Mouse (Mus musculus) heart, embryonic 12.5 days (tissue): ENCODE data around the gene Gm20388. TPM values are rescaled to one million over a fixed set of nuclear protein-coding genes. Genes with fewer than 3 reads are reported as not detected.
"Not testable (repeated sequence)": the region's sequence is repeated elsewhere in the genome, so short reads cannot be mapped to it uniquely, and the experiment has no call there.

Experiments
- ATAC-seq: fragments of 200-750 bp; cut with Nextera tagmentation; 2 replicates; pipeline ENCODE4 v1.8.0; 2017; ENCODE audit warnings: moderate TSS enrichment, moderate library complexity; ENCODE audit not compliant: insufficient number of reproducible peaks, low FRiP score
- H3K27ac ChIP-seq: fragments of 300-500 bp; sonication (generic); 2 replicates; pipeline ENCODE4 v1.5.1; 2016; ENCODE audit warnings: mild to moderate bottlenecking, moderate library complexity; ENCODE audit not compliant: poor library complexity, severe bottlenecking
- H3K27me3 ChIP-seq: fragments of 300-500 bp; sonication (generic); replicated peaks from 2 replicates; pipeline ENCODE4 v1.6.1; 2016; ENCODE audit warnings: mild to moderate bottlenecking, moderate library complexity
- H3K36me3 ChIP-seq: fragments of 300-500 bp; sonication (generic); 2 replicates; pipeline ENCODE4 v1.6.1; 2016; ENCODE audit warnings: mild to moderate bottlenecking, moderate library complexity
- H3K4me1 ChIP-seq: fragments of 300-500 bp; sonication (generic); replicated peaks from 2 replicates; pipeline ENCODE4 v1.6.1; 2016; ENCODE audit warnings: mild to moderate bottlenecking
- H3K4me2 ChIP-seq: fragments of 300-500 bp; sonication (generic); 2 replicates; pipeline ENCODE4 v1.6.1; 2016; ENCODE audit warnings: mild to moderate bottlenecking, moderate library complexity
- H3K4me3 ChIP-seq: fragments of 300-500 bp; sonication (generic); 2 replicates; pipeline ENCODE4 v1.5.1; 2016; ENCODE audit warnings: mild to moderate bottlenecking
- H3K9ac ChIP-seq: fragments of 300-500 bp; sonication (generic); 2 replicates; pipeline ENCODE4 v1.6.1; 2016; ENCODE audit warnings: mild to moderate bottlenecking, moderate library complexity
- H3K9me3 ChIP-seq: fragments of 300-500 bp; sonication (generic); replicated peaks from 2 replicates; pipeline ENCODE4 v1.6.1; 2016; ENCODE audit warnings: mild to moderate bottlenecking, moderate library complexity
- WGBS: fragments of 180-500 bp; shearing (Covaris S2); methylation state at CpG from one replicate; pipeline ENCODE4 v1.1.7; 2016; 5-methylcytosine and 5-hydroxymethylcytosine counted together
- polyA plus RNA-seq: library from polyadenylated mRNA; unstranded; fragments of >200 nt; fragmentation: Nextera tagmentation; extraction: Ambion mirVana; gene quantifications from 2 replicates; pipeline ENCODE4 v1.2.1, GENCODE M21; 2016

The Gm20388 gene
- polyA plus RNA-seq, 1 experiment from 2014 or later = not detected

- H3K4me3 ChIP-seq = no peak overlapping the region
- H3K27ac ChIP-seq = no peak overlapping the region
- H3K27me3 ChIP-seq = no peaks in the 10 kb centered on the region
- peaks cover 59% of the 10 kb centered on the region for H3K9me3 ChIP-seq
- no peaks in the 10 kb centered on the region for H3K4me1 ChIP-seq
- 93% methylated on average over 24 of the region's 24 CpGs for WGBS
- H3K9ac ChIP-seq = no peak overlapping the region
- no peak for ATAC-seq
- H3K36me3 ChIP-seq = no peaks in the 10 kb centered on the region
- H3K4me2 ChIP-seq = no peak overlapping the region
Observed at GRCm38 (mm10) chr8:123427639-123428275, 3517.1 kb downstream of the Gm20388 start.

GRCm38 (mm10) chr8:123428343-123428893 lies 3517.8 kb downstream of the Gm20388 start:
- 95% methylated on average over 29 of the region's 29 CpGs for WGBS
- peaks cover 66% of the 10 kb centered on the region for H3K9me3 ChIP-seq

DNA sequence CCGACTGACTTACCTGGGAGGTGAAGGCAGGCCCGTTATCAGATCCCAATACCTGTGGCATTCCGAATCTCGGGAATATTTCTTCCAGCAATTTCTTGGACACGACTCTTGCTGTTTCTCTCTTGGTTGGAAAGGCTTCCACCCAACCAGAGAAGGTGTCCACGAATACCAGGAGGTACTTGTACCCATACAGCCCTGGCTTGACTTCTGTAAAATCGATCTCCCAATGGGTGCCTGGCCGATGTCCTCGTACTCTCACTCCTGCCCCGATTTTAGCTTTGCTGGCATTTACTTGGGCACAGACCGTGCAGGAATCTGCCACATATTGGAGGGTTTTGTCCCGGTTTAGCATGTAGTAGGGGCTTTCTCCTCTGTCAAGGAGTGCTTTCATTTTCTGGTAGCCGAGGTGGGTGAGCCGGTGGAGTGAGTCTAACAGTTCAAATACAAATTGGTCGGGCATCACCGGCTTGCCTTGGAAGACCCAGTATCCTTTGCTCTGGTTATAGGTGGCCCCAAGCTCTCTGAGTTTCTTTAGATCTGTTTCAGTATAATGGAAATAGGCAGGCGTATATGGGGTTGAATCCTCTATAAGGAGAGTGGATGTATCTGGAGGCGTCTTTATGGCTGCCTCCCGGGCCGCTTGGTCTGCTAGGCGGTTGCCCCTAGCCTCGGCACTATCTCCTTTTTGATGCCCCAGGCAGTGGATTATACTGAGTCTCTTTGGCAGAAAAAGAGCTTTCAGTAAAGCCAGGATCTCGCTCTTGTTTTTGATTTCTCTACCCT lies 3518.5 kb downstream of the Gm20388 start:
- no peaks in the 10 kb centered on the region for H3K36me3 ChIP-seq
- 93% methylated on average over 23 of the region's 23 CpGs for WGBS
- no peak overlapping the region for H3K9ac ChIP-seq
- no peak for ATAC-seq
- H3K4me3 ChIP-seq = no peak overlapping the region
- peaks cover 69% of the 10 kb centered on the region for H3K9me3 ChIP-seq
- no peak overlapping the region for H3K4me2 ChIP-seq
- H3K27me3 ChIP-seq = no peaks in the 10 kb centered on the region
- H3K4me1 ChIP-seq = no peaks in the 10 kb centered on the region
- no peak overlapping the region for H3K27ac ChIP-seq

More at GRCm38 (mm10) chr8:123428343-123428893, 3517.8 kb downstream of the Gm20388 start:
- Histone ChIP-seq H3K27ac (no peak overlapping the region), H3K4me1 (no peaks in the 10 kb centered on the region), H3K27me3 (no peaks in the 10 kb centered on the region), H3K36me3 (no peaks in the 10 kb centered on the region), H3K4me3 (no peak overlapping the region), H3K4me2 (no peak overlapping the region), H3K9ac (no peak overlapping the region)
- no peak for ATAC-seq

- not testable (repeated sequence) for H3K9ac ChIP-seq, H3K27ac ChIP-seq, H3K4me2 ChIP-seq, H3K4me3 ChIP-seq, H3K4me1 ChIP-seq, H3K27me3 ChIP-seq, ATAC-seq, H3K36me3 ChIP-seq
- WGBS = 91% methylated on average over 15 of the region's 15 CpGs
- peaks cover 69% of the 10 kb centered on the region for H3K9me3 ChIP-seq
Observed at GRCm38 (mm10) chr8:123429722-123430013, 3519.0 kb downstream of the Gm20388 start.

- not testable (repeated sequence) for H3K27me3 ChIP-seq, H3K36me3 ChIP-seq, H3K4me3 ChIP-seq, H3K4me2 ChIP-seq, H3K27ac ChIP-seq, H3K9ac ChIP-seq, ATAC-seq, H3K4me1 ChIP-seq
- WGBS = 84% methylated on average over 8 of the region's 8 CpGs
- H3K9me3 ChIP-seq = peaks cover 69% of the 10 kb centered on the region
Observed at GRCm38 (mm10) chr8:123430936-123431335, 3520.3 kb downstream of the Gm20388 start.

DNA sequence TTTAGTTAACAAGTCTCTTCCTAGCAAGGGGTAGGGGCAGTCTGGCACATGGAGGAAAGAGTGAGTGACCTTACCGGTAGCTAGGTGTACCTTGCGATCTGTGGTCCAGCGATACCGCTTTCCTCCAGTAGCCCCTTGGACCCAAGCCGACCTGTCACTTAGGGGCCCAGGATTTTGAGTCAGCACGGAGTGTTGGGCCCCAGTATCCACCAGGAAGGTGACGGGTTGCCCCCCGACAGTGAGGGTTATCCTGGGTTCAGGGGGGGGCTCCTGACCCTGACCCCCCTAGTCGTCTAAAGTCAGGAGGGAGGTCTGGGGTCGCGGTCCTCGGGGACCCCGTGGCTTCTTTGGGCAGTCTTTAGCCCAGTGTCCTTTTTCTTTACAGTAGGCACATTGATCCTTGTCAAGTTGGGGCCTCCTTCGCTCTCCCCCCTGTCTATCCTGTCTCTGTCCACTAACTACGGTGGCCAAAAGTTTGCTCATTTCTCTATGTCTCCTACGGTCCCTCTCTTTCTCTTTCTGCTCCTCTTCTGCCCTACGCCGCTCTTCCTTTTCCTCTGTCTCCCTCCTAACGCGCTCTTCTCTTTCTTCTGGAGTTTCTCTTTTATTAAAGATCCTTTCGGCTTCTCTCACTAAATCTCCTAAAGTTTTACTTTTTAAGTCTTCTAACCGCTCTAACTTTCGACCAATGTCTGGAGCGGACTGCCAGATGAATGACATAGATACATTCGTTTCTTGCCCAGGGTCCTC lies 3521.2 kb downstream of the Gm20388 start:
- Histone ChIP-seq H3K27me3 (no peaks in the 10 kb centered on the region), H3K9ac (no peak overlapping the region), H3K27ac (no peak overlapping the region), H3K4me3 (no peak overlapping the region), H3K4me2 (no peak overlapping the region), H3K36me3 (no peaks in the 10 kb centered on the region), H3K9me3 (peaks cover 64% of the 10 kb centered on the region), H3K4me1 (no peaks in the 10 kb centered on the region)
- ATAC-seq = no peak
- 92% methylated on average over 25 of the region's 25 CpGs for WGBS

GRCm38 (mm10) chr8:123432381-123432780 lies 3521.7 kb downstream of the Gm20388 start:
- no peak overlapping the region for H3K9ac ChIP-seq
- WGBS = 92% methylated on average over 16 of the region's 16 CpGs
- H3K27ac ChIP-seq = no peak overlapping the region
- no peaks in the 10 kb centered on the region for H3K4me1 ChIP-seq
- ATAC-seq = no peak
- H3K4me3 ChIP-seq = no peak overlapping the region
- H3K27me3 ChIP-seq = no peaks in the 10 kb centered on the region
- H3K4me2 ChIP-seq = no peak overlapping the region
- no peaks in the 10 kb centered on the region for H3K36me3 ChIP-seq
- peaks cover 63% of the 10 kb centered on the region for H3K9me3 ChIP-seq

GRCm38 (mm10) chr8:123433241-123433974 lies 3522.8 kb downstream of the Gm20388 start:
- peaks cover 55% of the 10 kb centered on the region for H3K9me3 ChIP-seq
- not testable (repeated sequence) for H3K4me1 ChIP-seq, H3K9ac ChIP-seq, ATAC-seq, H3K27ac ChIP-seq, H3K4me2 ChIP-seq, H3K36me3 ChIP-seq, H3K27me3 ChIP-seq, H3K4me3 ChIP-seq
- 94% methylated on average over 47 of the region's 47 CpGs for WGBS

DNA sequence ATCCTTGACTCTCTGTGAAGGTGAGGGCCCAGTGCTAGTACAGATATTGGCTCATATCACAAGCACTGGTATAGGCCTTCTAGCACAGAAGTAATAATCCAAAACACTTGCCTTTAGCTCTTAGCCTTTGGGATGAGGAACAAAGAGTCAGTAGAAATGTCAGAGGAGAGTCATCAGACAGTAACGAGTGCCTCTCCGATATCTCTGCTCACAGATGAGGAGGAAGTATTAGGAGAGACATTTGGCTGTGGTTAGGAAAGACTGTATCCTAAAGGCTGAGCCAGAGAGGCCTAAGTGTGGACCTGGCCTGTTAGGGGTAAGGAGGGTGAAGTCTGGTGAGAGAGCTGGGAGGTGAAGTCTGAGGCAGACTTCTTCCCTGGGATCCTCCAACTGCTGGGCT lies 3531.1 kb downstream of the Gm20388 start:
- Histone ChIP-seq H3K36me3 (no peaks in the 10 kb centered on the region), H3K4me1 (peaks cover 25% of the 10 kb centered on the region), H3K27me3 (no peaks in the 10 kb centered on the region), H3K9ac (no peak overlapping the region), H3K9me3 (peaks cover 7% of the 10 kb centered on the region; the same call in 1 of the 2 replicates), H3K4me3 (no peak overlapping the region), H3K27ac (no peak overlapping the region), H3K4me2 (no peak overlapping the region)
- ATAC-seq = no peak
- 85% methylated on average over 2 of the region's 2 CpGs for WGBS

GRCm38 (mm10) chr8:123442351-123442750 lies 3531.7 kb downstream of the Gm20388 start:
- Histone ChIP-seq H3K4me2 (peak overlapping the region; percentile 73; the same call in 1 of the 2 replicates), H3K27me3 (no peaks in the 10 kb centered on the region), H3K9ac (no peak overlapping the region), H3K36me3 (no peaks in the 10 kb centered on the region), H3K9me3 (0 out of 2 replicates have a peak, but pooled peaks cover 3% of the 10 kb centered on the region), H3K27ac (no peak overlapping the region), H3K4me3 (peak overlapping the region; percentile 54; the same call in 1 of the 2 replicates), H3K4me1 (peaks cover 31% of the 10 kb centered on the region)
- WGBS = 83% methylated on average over 5 of the region's 5 CpGs
- ATAC-seq = no peak
